Mouse (Mus musculus) kidney, adult 9 months (tissue): Measurements from ENCODE around the gene Hand2.

Experiments used
- DNase-seq: peaks from one replicate; pipeline ENCODE4 v3.0.0; 2022

The Hand2 gene

GRCm38 (mm10) chr8:57325111-57325891 lies 4.5 kb downstream of the Hand2 start:
- no peak for DNase-seq

- DNase-seq, result no peak
Measured at GRCm38 (mm10) chr8:57326091-57327065, 5.6 kb downstream of the Hand2 start.

- no peak for DNase-seq
Measured at GRCm38 (mm10) chr8:57327281-57328160, 6.7 kb downstream of the Hand2 start.

- DNase-seq, result no peak
Measured at GRCm38 (mm10) chr8:57328161-57328920, 7.6 kb downstream of the Hand2 start.

GRCm38 (mm10) chr8:57328931-57329341 lies 8.2 kb downstream of the Hand2 start:
- no peak for DNase-seq

GRCm38 (mm10) chr8:57330106-57330505 lies 9.3 kb downstream of the Hand2 start:
- no peak for DNase-seq

GRCm38 (mm10) chr8:57331727-57332630 lies 11.2 kb downstream of the Hand2 start:
- no peak for DNase-seq

GRCm38 (mm10) chr8:57332676-57333482 lies 12.1 kb downstream of the Hand2 start:
- no peak for DNase-seq

- DNase-seq, result no peak
Measured at GRCm38 (mm10) chr8:57333483-57333770, 12.6 kb downstream of the Hand2 start.

GRCm38 (mm10) chr8:57333795-57334551 lies 13.2 kb downstream of the Hand2 start:
- DNase-seq, result no peak

GRCm38 (mm10) chr8:57334714-57335113 lies 13.9 kb downstream of the Hand2 start:
- DNase-seq, result no peak

- DNase-seq, result no peak
Measured at GRCm38 (mm10) chr8:57337271-57338030, 16.7 kb downstream of the Hand2 start.

- DNase-seq, result no peak
Measured at GRCm38 (mm10) chr8:57339711-57340650, 19.2 kb downstream of the Hand2 start.

- DNase-seq, result no peak
Measured at GRCm38 (mm10) chr8:57340840-57341540, 20.2 kb downstream of the Hand2 start.

GRCm38 (mm10) chr8:57341541-57341840 lies 20.7 kb downstream of the Hand2 start:
- DNase-seq, result no peak

GRCm38 (mm10) chr8:57342386-57343090 lies 21.8 kb downstream of the Hand2 start:
- DNase-seq, result no peak
